Mouse (Mus musculus) hindbrain, embryonic 11.5 days (tissue): ENCODE measurements around the gene Plpp3. TPM values are rescaled to one million over a fixed set of nuclear protein-coding genes. Genes with fewer than 3 reads are reported as not detected.

Experiments
- ATAC-seq: fragments of 200-750 bp; cut with Nextera tagmentation; 2 replicates; pipeline ENCODE4 v1.8.0; 2017; ENCODE audit warnings: mild to moderate bottlenecking, moderate TSS enrichment, moderate library complexity; ENCODE audit not compliant: low FRiP score
- DNase-seq: peaks from one replicate; pipeline ENCODE4 v3.0.0-alpha.2; 2015; ENCODE audit warnings: low spot score
- H3K27ac ChIP-seq: fragments of 300-500 bp; sonication (generic); 2 replicates; pipeline ENCODE4 v1.5.1; 2014; ENCODE audit warnings: mild to moderate bottlenecking, low read depth, low read length
- H3K27me3 ChIP-seq: fragments of 300-500 bp; sonication (generic); 2 replicates; pipeline ENCODE4 v1.6.1; 2014; ENCODE audit warnings: mild to moderate bottlenecking, low read length, moderate library complexity, mixed read lengths; ENCODE audit not compliant: control insufficient read depth, insufficient read depth
- H3K36me3 ChIP-seq: fragments of 300-500 bp; sonication (generic); 2 replicates; pipeline ENCODE4 v1.6.1; 2014; ENCODE audit warnings: mild to moderate bottlenecking, low read length, moderate library complexity, mixed read lengths; ENCODE audit not compliant: control insufficient read depth, insufficient read depth
- H3K4me1 ChIP-seq: fragments of 300-500 bp; sonication (generic); replicated peaks from 2 replicates; pipeline ENCODE4 v1.6.1; 2014; ENCODE audit warnings: low read length, mixed read lengths; ENCODE audit not compliant: control insufficient read depth, insufficient read depth
- H3K4me2 ChIP-seq: fragments of 300-500 bp; sonication (generic); replicated peaks from 2 replicates; pipeline ENCODE4 v1.6.1; 2014; ENCODE audit warnings: mild to moderate bottlenecking, low read depth, low read length
- H3K4me3 ChIP-seq: fragments of 300-500 bp; sonication (generic); 2 replicates; pipeline ENCODE4 v1.5.1; 2014; ENCODE audit warnings: low read depth, low read length
- H3K9ac ChIP-seq: fragments of 300-500 bp; sonication (generic); 2 replicates; pipeline ENCODE4 v1.6.1; 2014; ENCODE audit warnings: low read depth, low read length
- H3K9me3 ChIP-seq: fragments of 300-500 bp; sonication (generic); 2 replicates; pipeline ENCODE4 v1.6.1; 2016; ENCODE audit warnings: low read length; ENCODE audit not compliant: control insufficient read depth
- WGBS: fragments of 180-500 bp; shearing (Covaris S2); extraction: QIAGEN DNeasy Blood & Tissue Kit; methylation state at CpG from one replicate; pipeline ENCODE4 v1.1.7; 2014; 5-methylcytosine and 5-hydroxymethylcytosine counted together
- polyA plus RNA-seq: library from polyadenylated mRNA; unstranded; fragments of >200 nt; fragmentation: Nextera tagmentation; extraction: Ambion mirVana; gene quantifications from 2 replicates; pipeline ENCODE4 v1.2.1, GENCODE M21; 2014

Plpp3 gene
- polyA plus RNA-seq, 1 experiment from 2014 or later: 52.7 TPM

- Histone ChIP-seq H3K27ac (no peak overlapping the region), H3K4me1 (no peaks in the 10 kb centered on the region), H3K27me3 (no peaks in the 10 kb centered on the region), H3K9me3 (no peaks in the 10 kb centered on the region), H3K36me3 (peaks cover 2% of the 10 kb centered on the region; the same call in 1 of the 2 replicates), H3K4me2 (no peak overlapping the region), H3K9ac (no peak overlapping the region), H3K4me3 (no peak overlapping the region)
- no peak for ATAC-seq
- 87% methylated on average over 5 of the region's 5 CpGs for WGBS
- DNase-seq: no peak
These were observed 66.2 kb downstream of the Plpp3 start for GRCm38 (mm10) chr4:105223101-105223924.

- WGBS: 39% methylated on average over 4 of the region's 4 CpGs
- H3K9me3 ChIP-seq: no peaks in the 10 kb centered on the region
- no peak overlapping the region for H3K4me2 ChIP-seq
- no peaks in the 10 kb centered on the region for H3K27me3 ChIP-seq
- no peak for ATAC-seq
- H3K4me1 ChIP-seq: no peaks in the 10 kb centered on the region
- no peak for DNase-seq
- H3K4me3 ChIP-seq: no peak overlapping the region
- no peak overlapping the region for H3K27ac ChIP-seq
- no peak overlapping the region for H3K9ac ChIP-seq
- peaks cover 4% of the 10 kb centered on the region; the same call in 1 of the 2 replicates for H3K36me3 ChIP-seq
These were observed 66.8 kb downstream of the Plpp3 start for GRCm38 (mm10) chr4:105223925-105224300.

GRCm38 (mm10) chr4:105225512-105225911, 68.4 kb downstream of the Plpp3 start:
- whole genome bisulfite sequencing: 62% methylated on average over 2 of the region's 2 CpGs

DNA sequence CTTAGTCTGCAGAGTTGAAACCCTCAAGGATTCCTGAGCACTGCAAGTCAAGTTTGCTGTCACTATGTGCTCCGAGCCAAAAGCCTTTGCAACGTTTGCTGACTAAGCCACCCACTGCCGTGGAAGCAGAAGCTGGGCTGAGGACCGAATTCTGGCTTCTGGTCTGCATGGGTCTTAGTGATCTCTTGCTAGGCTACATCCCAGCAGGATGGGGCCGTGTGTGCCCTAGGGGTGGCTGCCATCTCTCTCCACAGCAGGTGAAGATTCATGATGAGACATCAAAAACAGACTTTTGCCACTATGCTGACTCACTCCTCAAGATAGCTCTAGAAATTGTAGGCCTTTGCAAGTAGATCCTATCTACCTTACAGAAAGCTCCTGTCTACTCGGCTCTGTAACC, 69.2 kb downstream of the Plpp3 start:
- ATAC-seq: no peak
- Histone ChIP-seq H3K4me2 (no peak overlapping the region), H3K27me3 (no peaks in the 10 kb centered on the region), H3K4me1 (no peaks in the 10 kb centered on the region), H3K4me3 (no peak overlapping the region), H3K36me3 (peaks cover 7% of the 10 kb centered on the region; the same call in 1 of the 2 replicates), H3K27ac (no peak overlapping the region), H3K9me3 (no peaks in the 10 kb centered on the region), H3K9ac (no peak overlapping the region)
- DNase-seq: no peak
- 81% methylated on average over 6 of the region's 6 CpGs for WGBS

More at GRCm38 (mm10) chr4:105225512-105225911, 68.4 kb downstream of the Plpp3 start:
- Histone ChIP-seq H3K4me2 (no peak overlapping the region), H3K4me1 (no peaks in the 10 kb centered on the region), H3K4me3 (no peak overlapping the region), H3K27me3 (no peaks in the 10 kb centered on the region), H3K27ac (no peak overlapping the region), H3K9ac (no peak overlapping the region), H3K9me3 (no peaks in the 10 kb centered on the region), H3K36me3 (peaks cover 7% of the 10 kb centered on the region; the same call in 1 of the 2 replicates)
- DNase-seq: no peak
- no peak for ATAC-seq

- 87% methylated on average over 8 of the region's 8 CpGs for WGBS
- DNase-seq (no peak), ATAC-seq (no peak)
- Histone ChIP-seq H3K9ac (no peak overlapping the region), H3K9me3 (no peaks in the 10 kb centered on the region), H3K36me3 (peaks cover 7% of the 10 kb centered on the region; the same call in 1 of the 2 replicates), H3K27me3 (no peaks in the 10 kb centered on the region), H3K27ac (no peak overlapping the region), H3K4me1 (no peaks in the 10 kb centered on the region), H3K4me3 (no peak overlapping the region), H3K4me2 (no peak overlapping the region)
These were observed 73.0 kb downstream of the Plpp3 start for GRCm38 (mm10) chr4:105230127-105230526.

GRCm38 (mm10) chr4:105240233-105240632, 83.1 kb downstream of the Plpp3 start:
- Histone ChIP-seq H3K27ac (no peak overlapping the region), H3K9ac (no peak overlapping the region), H3K9me3 (no peaks in the 10 kb centered on the region), H3K4me3 (no peak overlapping the region), H3K4me2 (no peak overlapping the region), H3K27me3 (no peaks in the 10 kb centered on the region), H3K4me1 (peaks cover 3% of the 10 kb centered on the region; the same call in 1 of the 2 replicates), H3K36me3 (no peaks in the 10 kb centered on the region)
- DNase-seq (no peak), ATAC-seq (no peak)
- WGBS: 39% methylated on average over 7 of the region's 7 CpGs

DNA sequence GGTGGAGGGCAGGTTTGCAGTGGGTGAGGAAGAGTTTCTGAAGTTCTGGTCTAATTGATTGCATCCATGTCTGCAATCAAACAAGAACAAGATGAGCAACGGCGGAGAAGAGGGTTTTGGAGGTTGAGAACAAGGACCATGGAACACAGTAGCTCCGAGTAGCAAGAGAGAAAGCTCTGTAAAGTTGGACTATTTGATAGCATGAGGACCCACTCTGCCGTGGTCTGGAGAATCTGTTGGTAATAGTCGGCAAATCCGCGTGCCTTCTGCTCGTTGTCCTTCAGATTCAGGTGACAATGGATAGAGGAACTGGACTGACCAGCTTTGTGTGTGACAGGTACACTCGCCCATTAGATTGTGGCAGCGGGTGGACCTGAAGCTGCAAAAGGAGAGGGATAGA, 87.8 kb downstream of the Plpp3 start:
- Histone ChIP-seq H3K9me3 (no peaks in the 10 kb centered on the region), H3K27ac (no peak overlapping the region; the same call in 1 of the 2 replicates), H3K27me3 (no peaks in the 10 kb centered on the region), H3K4me2 (no peak overlapping the region; the same call in 1 of the 2 replicates), H3K4me3 (no peak overlapping the region; the same call in 1 of the 2 replicates), H3K9ac (no peak overlapping the region; the same call in 1 of the 2 replicates), H3K4me1 (peaks cover 5% of the 10 kb centered on the region), H3K36me3 (no peaks in the 10 kb centered on the region)
- DNase-seq (no peak), ATAC-seq (peak; percentile 45)
- WGBS: 77% methylated on average over 10 of the region's 10 CpGs

GRCm38 (mm10) chr4:105245479-105245944, 88.4 kb downstream of the Plpp3 start:
- 3% methylated on average over 18 of the region's 18 CpGs for WGBS

DNA sequence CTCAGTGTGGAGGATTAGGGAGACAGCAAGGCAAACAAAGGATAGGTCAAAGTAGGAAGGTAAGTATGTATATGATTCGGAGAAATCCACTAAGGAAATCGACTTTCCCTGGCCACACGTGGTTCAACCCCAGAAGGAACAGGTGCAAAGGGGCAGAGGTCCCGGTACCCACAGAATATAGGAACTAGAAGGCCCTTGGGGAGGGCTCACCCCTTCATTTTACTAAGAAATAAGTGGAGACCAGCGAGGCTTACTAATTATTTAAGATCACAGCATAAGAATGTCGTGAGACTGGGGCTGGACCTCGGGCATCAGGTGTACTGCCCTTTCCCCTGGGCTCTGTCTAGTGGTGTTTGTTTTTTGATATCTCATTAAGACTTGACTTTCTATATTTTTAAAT, 89.2 kb downstream of the Plpp3 start:
- no peak overlapping the region for H3K9ac ChIP-seq
- WGBS: 84% methylated on average over 7 of the region's 7 CpGs
- no peaks in the 10 kb centered on the region for H3K27me3 ChIP-seq
- DNase-seq (no peak), ATAC-seq (no peak)
- peaks cover 5% of the 10 kb centered on the region for H3K4me1 ChIP-seq
- H3K4me3 ChIP-seq: no peak overlapping the region
- H3K27ac ChIP-seq: no peak overlapping the region
- H3K4me2 ChIP-seq: no peak overlapping the region
- H3K9me3 ChIP-seq: no peaks in the 10 kb centered on the region
- no peaks in the 10 kb centered on the region for H3K36me3 ChIP-seq

More at GRCm38 (mm10) chr4:105245479-105245944, 88.4 kb downstream of the Plpp3 start:
- Histone ChIP-seq H3K9me3 (no peaks in the 10 kb centered on the region), H3K27me3 (no peaks in the 10 kb centered on the region), H3K9ac (peak overlapping the region; percentile 63), H3K4me1 (peaks cover 5% of the 10 kb centered on the region), H3K4me3 (peak overlapping the region; percentile 16; the same call in 1 of the 2 replicates), H3K36me3 (no peaks in the 10 kb centered on the region), H3K27ac (peak overlapping the region; percentile 55), H3K4me2 (peak overlapping the region; percentile 41)
- DNase-seq (peak; percentile 77), ATAC-seq (peak; percentile 89)
